Mouse (Mus musculus): ENCODE data around the gene Gm20403. TPM values are rescaled to one million over a fixed set of nuclear protein-coding genes. Genes with fewer than 3 reads are reported as not detected.

Gm20403 gene
- polyA plus RNA-seq, 1 experiment from 2014 or later: not detected

GRCm38 (mm10) chr12:54984701-54985256, 1.6 kb downstream of the Gm20403 start:
- H3K9me3 ChIP-seq (replicated peaks; ENCODE audit: control insufficient read depth, low read length): no peaks in the 10 kb centered on the region
- H3K27ac ChIP-seq (ENCODE audit: low read length): peak overlapping the region; percentile 94
- H3K4me2 ChIP-seq (ENCODE audit: low read depth, low read length): peak overlapping the region; percentile 88
- under 1% methylated on average over 42 of the region's 42 CpGs for WGBS
- H3K36me3 ChIP-seq (ENCODE audit: control insufficient read depth, insufficient read depth, low read length): no peaks in the 10 kb centered on the region
- peak overlapping the region; percentile 93 for H3K9ac ChIP-seq (ENCODE audit: low read length)
- no peaks in the 10 kb centered on the region for H3K27me3 ChIP-seq (ENCODE audit: control insufficient read depth, insufficient read depth, low read length)
- peaks cover 5% of the 10 kb centered on the region; the same call in 1 of the 2 replicates for H3K4me1 ChIP-seq (ENCODE audit: control insufficient read depth, insufficient read depth, low read length)
- peak; percentile 81 for ATAC-seq (ENCODE audit: insufficient read depth, low FRiP score)
- H3K4me3 ChIP-seq (replicated peaks; ENCODE audit: low read length): peak overlapping the region; percentile 90

DNA sequence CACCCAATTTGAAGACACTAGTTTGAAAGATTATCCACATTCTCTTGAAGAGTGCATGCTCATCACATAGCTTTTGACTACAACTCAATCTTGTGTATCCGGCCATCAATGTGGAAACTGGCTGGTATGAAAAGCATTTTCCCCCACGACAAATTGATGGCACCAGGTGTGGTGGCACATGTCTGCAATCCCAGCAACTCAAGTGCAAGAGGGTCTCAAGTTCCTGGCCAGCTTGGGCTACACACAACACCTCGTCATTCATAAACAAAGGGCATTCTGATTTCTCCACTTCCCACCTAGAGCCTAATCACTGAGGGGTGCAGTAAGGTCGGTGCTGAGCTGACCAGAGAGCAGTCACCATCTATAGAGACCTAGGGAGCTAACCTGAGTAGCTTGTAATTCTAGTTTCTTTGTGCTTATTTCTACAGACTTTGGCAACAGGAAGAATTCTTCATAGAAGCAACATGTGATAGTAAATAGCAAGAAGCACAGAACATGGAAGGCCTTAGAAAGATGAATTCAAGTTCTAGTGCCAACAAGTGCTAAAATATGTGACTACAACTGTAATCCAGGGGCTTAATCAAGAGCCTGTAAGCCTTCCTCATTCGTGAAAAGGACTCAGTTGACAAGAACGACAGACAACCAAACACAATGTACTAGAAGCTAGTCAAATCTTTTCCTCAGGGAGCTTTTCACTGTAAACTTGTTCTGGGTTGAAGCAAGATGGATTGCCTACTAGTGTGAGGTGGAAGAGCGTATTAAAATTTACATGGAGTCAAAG, 3.2 kb downstream of the Gm20403 start:
- Histone ChIP-seq H3K4me3 (replicated peaks; ENCODE audit: low read length) (no peak overlapping the region), H3K27ac (ENCODE audit: low read length) (no peak overlapping the region), H3K4me2 (ENCODE audit: low read depth, low read length) (no peak overlapping the region), H3K27me3 (ENCODE audit: control insufficient read depth, insufficient read depth, low read length) (no peaks in the 10 kb centered on the region), H3K36me3 (ENCODE audit: control insufficient read depth, insufficient read depth, low read length) (no peaks in the 10 kb centered on the region), H3K4me1 (ENCODE audit: control insufficient read depth, insufficient read depth, low read length) (peaks cover 5% of the 10 kb centered on the region; the same call in 1 of the 2 replicates), H3K9ac (ENCODE audit: low read length) (no peak overlapping the region), H3K9me3 (replicated peaks; ENCODE audit: control insufficient read depth, low read length) (no peaks in the 10 kb centered on the region)
- ATAC-seq (ENCODE audit: insufficient read depth, low FRiP score): no peak
- WGBS: 71% methylated on average over 7 of the region's 7 CpGs

DNA sequence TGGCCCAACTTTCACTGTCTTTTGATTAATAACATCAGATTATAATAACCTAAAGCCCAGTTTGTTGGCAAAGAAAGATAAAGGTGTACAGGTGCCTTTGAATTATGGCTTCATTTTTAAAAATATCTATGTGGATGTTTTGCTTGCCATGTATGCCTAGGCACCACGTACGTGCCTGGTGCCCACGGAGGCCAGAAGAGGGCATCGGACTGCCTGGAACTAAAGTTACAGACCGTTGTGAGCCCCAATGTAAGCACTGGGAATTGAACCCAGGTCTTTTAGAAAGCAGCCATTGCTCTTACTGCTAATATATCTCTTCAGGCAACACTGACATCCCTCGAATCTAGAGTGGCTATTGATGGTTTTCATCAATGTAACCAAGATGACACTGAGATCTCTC, 4.4 kb downstream of the Gm20403 start:
- no peak for ATAC-seq (ENCODE audit: insufficient read depth, low FRiP score)
- H3K27ac ChIP-seq (ENCODE audit: low read length): no peak overlapping the region
- 78% methylated on average over 6 of the region's 6 CpGs for WGBS

DNA sequence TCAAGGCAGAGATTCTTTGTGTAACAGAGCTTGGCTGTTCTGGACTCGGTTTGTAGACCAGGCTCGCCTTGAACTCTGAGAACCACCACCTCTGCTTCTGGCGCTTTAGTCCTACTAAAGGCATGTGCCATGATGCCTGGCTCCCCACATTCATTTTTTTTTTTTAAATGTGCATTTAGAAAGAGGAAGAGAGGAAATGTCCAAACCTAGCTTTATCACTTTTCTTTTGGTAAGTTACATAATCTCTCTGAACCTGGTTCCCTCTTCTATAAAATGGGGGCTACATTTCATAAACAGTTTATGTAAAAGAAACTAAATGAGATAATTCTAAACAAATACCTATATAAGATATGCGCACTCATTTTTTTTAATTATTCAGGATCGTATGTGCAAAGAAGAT, 5.4 kb downstream of the Gm20403 start:
- no peaks in the 10 kb centered on the region for H3K27me3 ChIP-seq (ENCODE audit: control insufficient read depth, insufficient read depth, low read length)
- no peak overlapping the region for H3K27ac ChIP-seq (ENCODE audit: low read length)
- H3K9me3 ChIP-seq (replicated peaks; ENCODE audit: control insufficient read depth, low read length): no peaks in the 10 kb centered on the region
- no peak overlapping the region for H3K4me3 ChIP-seq (replicated peaks; ENCODE audit: low read length)
- peaks cover 5% of the 10 kb centered on the region; the same call in 1 of the 2 replicates for H3K4me1 ChIP-seq (ENCODE audit: control insufficient read depth, insufficient read depth, low read length)
- H3K36me3 ChIP-seq (ENCODE audit: control insufficient read depth, insufficient read depth, low read length): no peaks in the 10 kb centered on the region
- no peak for ATAC-seq (ENCODE audit: insufficient read depth, low FRiP score)
- 80% methylated on average over 5 of the region's 5 CpGs for WGBS
- no peak overlapping the region for H3K4me2 ChIP-seq (ENCODE audit: low read depth, low read length)
- no peak overlapping the region for H3K9ac ChIP-seq (ENCODE audit: low read length)

More for the DNA sequence above, 4.4 kb downstream of the Gm20403 start:
- no peak overlapping the region for H3K4me3 ChIP-seq (replicated peaks; ENCODE audit: low read length)
- H3K4me2 ChIP-seq (ENCODE audit: low read depth, low read length): no peak overlapping the region
- H3K9me3 ChIP-seq (replicated peaks; ENCODE audit: control insufficient read depth, low read length): no peaks in the 10 kb centered on the region
- H3K27me3 ChIP-seq (ENCODE audit: control insufficient read depth, insufficient read depth, low read length): no peaks in the 10 kb centered on the region
- no peaks in the 10 kb centered on the region for H3K36me3 ChIP-seq (ENCODE audit: control insufficient read depth, insufficient read depth, low read length)
- peaks cover 5% of the 10 kb centered on the region; the same call in 1 of the 2 replicates for H3K4me1 ChIP-seq (ENCODE audit: control insufficient read depth, insufficient read depth, low read length)
- H3K9ac ChIP-seq (ENCODE audit: low read length): no peak overlapping the region

- Histone ChIP-seq H3K36me3 (ENCODE audit: control insufficient read depth, insufficient read depth, low read length) (no peaks in the 10 kb centered on the region), H3K4me2 (ENCODE audit: low read depth, low read length) (no peak overlapping the region), H3K27ac (ENCODE audit: low read length) (no peak overlapping the region), H3K4me3 (replicated peaks; ENCODE audit: low read length) (no peak overlapping the region), H3K27me3 (ENCODE audit: control insufficient read depth, insufficient read depth, low read length) (no peaks in the 10 kb centered on the region), H3K9ac (ENCODE audit: low read length) (no peak overlapping the region), H3K4me1 (ENCODE audit: control insufficient read depth, insufficient read depth, low read length) (peaks cover 5% of the 10 kb centered on the region; the same call in 1 of the 2 replicates), H3K9me3 (replicated peaks; ENCODE audit: control insufficient read depth, low read length) (no peaks in the 10 kb centered on the region)
- WGBS: 54% methylated on average over 6 of the region's 6 CpGs
- ATAC-seq (ENCODE audit: insufficient read depth, low FRiP score): no peak
Observed at GRCm38 (mm10) chr12:54980532-54980931, 5.8 kb downstream of the Gm20403 start.

- 67% methylated on average over 3 of the region's 3 CpGs for WGBS
- Histone ChIP-seq H3K4me2 (ENCODE audit: low read depth, low read length) (no peak overlapping the region), H3K27me3 (ENCODE audit: control insufficient read depth, insufficient read depth, low read length) (no peaks in the 10 kb centered on the region), H3K4me1 (ENCODE audit: control insufficient read depth, insufficient read depth, low read length) (no peaks in the 10 kb centered on the region), H3K9ac (ENCODE audit: low read length) (no peak overlapping the region), H3K4me3 (replicated peaks; ENCODE audit: low read length) (no peak overlapping the region), H3K27ac (ENCODE audit: low read length) (no peak overlapping the region), H3K9me3 (replicated peaks; ENCODE audit: control insufficient read depth, low read length) (no peaks in the 10 kb centered on the region), H3K36me3 (ENCODE audit: control insufficient read depth, insufficient read depth, low read length) (peaks cover 3% of the 10 kb centered on the region; the same call in 1 of the 2 replicates)
- no peak for ATAC-seq (ENCODE audit: insufficient read depth, low FRiP score)
Observed at GRCm38 (mm10) chr12:54969033-54969432, 17.3 kb downstream of the Gm20403 start.

GRCm38 (mm10) chr12:54965532-54966160, 20.7 kb downstream of the Gm20403 start:
- no peaks in the 10 kb centered on the region for H3K9me3 ChIP-seq (replicated peaks; ENCODE audit: control insufficient read depth, low read length)
- no peaks in the 10 kb centered on the region for H3K36me3 ChIP-seq (ENCODE audit: control insufficient read depth, insufficient read depth, low read length)
- ATAC-seq (ENCODE audit: insufficient read depth, low FRiP score): no peak
- H3K4me3 ChIP-seq (replicated peaks; ENCODE audit: low read length): no peak overlapping the region
- 93% methylated on average over 4 of the region's 4 CpGs for WGBS
- no peak overlapping the region for H3K9ac ChIP-seq (ENCODE audit: low read length)
- H3K27me3 ChIP-seq (ENCODE audit: control insufficient read depth, insufficient read depth, low read length): no peaks in the 10 kb centered on the region
- H3K27ac ChIP-seq (ENCODE audit: low read length): no peak overlapping the region
- no peak overlapping the region for H3K4me2 ChIP-seq (ENCODE audit: low read depth, low read length)
- H3K4me1 ChIP-seq (ENCODE audit: control insufficient read depth, insufficient read depth, low read length): no peaks in the 10 kb centered on the region

DNA sequence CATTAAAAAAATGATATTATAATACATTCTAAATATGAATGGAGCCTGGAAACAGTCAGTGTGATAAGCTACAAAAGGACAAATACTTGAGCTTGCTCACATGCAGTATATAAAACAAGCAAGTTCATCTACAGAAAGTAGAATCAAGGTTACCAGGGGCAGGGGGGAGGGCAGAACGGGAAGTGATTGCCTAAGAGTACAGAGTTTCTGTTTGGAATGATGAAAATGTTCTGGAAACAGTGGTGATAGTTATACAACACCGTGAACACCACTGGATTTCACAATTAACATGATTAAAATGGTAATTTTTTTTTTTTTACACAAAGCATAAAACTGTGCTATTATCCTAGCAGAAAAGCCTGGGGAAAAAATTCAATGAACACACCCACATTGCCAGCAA, 26.8 kb downstream of the Gm20403 start:
- ATAC-seq (ENCODE audit: insufficient read depth, low FRiP score): no peak
- Histone ChIP-seq H3K36me3 (ENCODE audit: control insufficient read depth, insufficient read depth, low read length) (no peaks in the 10 kb centered on the region), H3K9me3 (replicated peaks; ENCODE audit: control insufficient read depth, low read length) (no peaks in the 10 kb centered on the region), H3K4me3 (replicated peaks; ENCODE audit: low read length) (no peak overlapping the region), H3K9ac (ENCODE audit: low read length) (no peak overlapping the region), H3K4me2 (ENCODE audit: low read depth, low read length) (no peak overlapping the region), H3K27ac (ENCODE audit: low read length) (no peak overlapping the region), H3K4me1 (ENCODE audit: control insufficient read depth, insufficient read depth, low read length) (peaks cover 5% of the 10 kb centered on the region; the same call in 1 of the 2 replicates), H3K27me3 (ENCODE audit: control insufficient read depth, insufficient read depth, low read length) (no peaks in the 10 kb centered on the region)
- whole genome bisulfite sequencing: 46% methylated on average over 2 of the region's 2 CpGs

DNA sequence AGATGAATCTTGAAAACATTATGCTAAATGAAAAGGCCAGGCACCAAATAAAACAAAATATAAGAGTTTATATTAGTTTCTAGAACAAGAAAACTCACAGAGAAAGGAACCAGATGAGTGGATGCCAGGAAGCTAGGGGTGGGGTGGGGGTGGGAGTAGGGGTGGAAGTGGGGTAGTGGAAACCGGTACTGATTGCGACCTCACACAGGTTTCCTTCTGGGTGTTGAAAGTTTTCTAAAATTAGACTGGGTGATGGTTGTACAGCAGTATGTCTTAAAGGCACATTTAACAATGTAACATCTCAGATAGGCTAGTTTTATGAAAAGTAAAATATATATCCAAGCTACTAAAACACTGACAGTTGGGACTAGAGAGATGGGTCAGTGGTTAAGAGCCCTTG, 29.4 kb downstream of the Gm20403 start:
- H3K36me3 ChIP-seq (ENCODE audit: control insufficient read depth, insufficient read depth, low read length): no peaks in the 10 kb centered on the region
- no peaks in the 10 kb centered on the region for H3K9me3 ChIP-seq (replicated peaks; ENCODE audit: control insufficient read depth, low read length)
- WGBS: 70% methylated on average over 2 of the region's 2 CpGs
- H3K4me3 ChIP-seq (replicated peaks; ENCODE audit: low read length): no peak overlapping the region
- ATAC-seq (ENCODE audit: insufficient read depth, low FRiP score): no peak
- H3K27me3 ChIP-seq (ENCODE audit: control insufficient read depth, insufficient read depth, low read length): no peaks in the 10 kb centered on the region
- no peak overlapping the region for H3K4me2 ChIP-seq (ENCODE audit: low read depth, low read length)
- H3K27ac ChIP-seq (ENCODE audit: low read length): no peak overlapping the region
- no peak overlapping the region for H3K9ac ChIP-seq (ENCODE audit: low read length)
- peaks cover 5% of the 10 kb centered on the region; the same call in 1 of the 2 replicates for H3K4me1 ChIP-seq (ENCODE audit: control insufficient read depth, insufficient read depth, low read length)

Measured in stomach, embryonic 16.5 days (tissue).